Mouse (Mus musculus) megakaryocyte, embryonic 14.5 days (primary cell): ENCODE results near the gene Klhl23. TPM values are rescaled to one million over a fixed set of nuclear protein-coding genes. Genes with fewer than 3 reads are reported as not detected.
"Not testable (repeated sequence)": the region's sequence is repeated elsewhere in the genome, so short reads cannot be mapped to it uniquely, and the experiment has no call there.

Source experiments
- H3K27me3 ChIP-seq: replicated peaks from 2 replicates; pipeline ENCODE3; 2012; ENCODE audit warnings: inconsistent platforms
- H3K36me3 ChIP-seq: replicated peaks from 2 replicates; pipeline ENCODE3; 2012; ENCODE audit warnings: low read length, inconsistent platforms, mixed read lengths
- H3K4me1 ChIP-seq: 2 replicates; pipeline ENCODE4 v1.6.1; 2012; ENCODE audit warnings: inconsistent platforms
- H3K4me3 ChIP-seq: replicated peaks from 2 replicates; pipeline ENCODE3; 2012; ENCODE audit warnings: moderate library complexity, mild to moderate bottlenecking, inconsistent platforms
- H3K9me3 ChIP-seq: 2 replicates; pipeline ENCODE4 v1.6.1; 2012; ENCODE audit warnings: inconsistent platforms
- FLI1 ChIP-seq: IDR thresholded peaks from 2 replicates; pipeline ENCODE4 v1.6.1; 2012; ENCODE audit warnings: low read length, inconsistent platforms, mixed read lengths
- GATA1 ChIP-seq: IDR thresholded peaks from 3 replicates; pipeline ENCODE4 v1.6.1; 2012; ENCODE audit warnings: mixed read lengths, low read length, inconsistent platforms, borderline replicate concordance
- polyA plus RNA-seq: library from polyadenylated mRNA; stranded (reverse); fragments of >175 nt; gene quantifications from 2 replicates; pipeline ENCODE4 v1.2.3, GENCODE M21; 2012; ENCODE audit warnings: low replicate concordance; ENCODE audit not compliant: insufficient read depth

Klhl23 gene
- polyA plus RNA-seq, 1 experiment: 0.20 TPM

DNA sequence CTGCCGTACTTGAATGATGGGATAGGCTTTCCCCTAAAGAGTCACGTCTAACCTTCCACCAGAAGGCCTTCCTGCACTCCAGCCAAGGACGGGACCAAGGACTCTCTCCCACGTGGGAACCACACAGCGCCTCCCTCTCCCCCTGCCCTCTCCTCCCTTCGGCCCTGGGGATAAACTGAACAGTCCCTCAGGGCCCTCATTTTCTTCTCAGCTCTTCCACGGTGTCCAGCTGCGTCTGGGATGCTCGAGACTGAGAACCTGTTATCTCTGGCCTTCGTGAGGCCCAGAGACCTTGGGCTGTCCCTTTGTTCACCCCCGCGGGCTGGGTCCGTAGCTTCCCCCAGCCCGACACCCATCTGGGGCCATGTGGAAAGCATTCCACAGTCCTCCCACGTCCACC lies 11.6 kb upstream of the Klhl23 start:
- Histone ChIP-seq H3K4me3 (no peak overlapping the region), H3K4me1 (peaks cover 4% of the 10 kb centered on the region; the same call in 1 of the 2 replicates), H3K9me3 (no peaks in the 10 kb centered on the region), H3K36me3 (no peaks in the 10 kb centered on the region), H3K27me3 (no peaks in the 10 kb centered on the region)
- TF ChIP-seq FLI1 (no peak), GATA1 (no peak)

DNA sequence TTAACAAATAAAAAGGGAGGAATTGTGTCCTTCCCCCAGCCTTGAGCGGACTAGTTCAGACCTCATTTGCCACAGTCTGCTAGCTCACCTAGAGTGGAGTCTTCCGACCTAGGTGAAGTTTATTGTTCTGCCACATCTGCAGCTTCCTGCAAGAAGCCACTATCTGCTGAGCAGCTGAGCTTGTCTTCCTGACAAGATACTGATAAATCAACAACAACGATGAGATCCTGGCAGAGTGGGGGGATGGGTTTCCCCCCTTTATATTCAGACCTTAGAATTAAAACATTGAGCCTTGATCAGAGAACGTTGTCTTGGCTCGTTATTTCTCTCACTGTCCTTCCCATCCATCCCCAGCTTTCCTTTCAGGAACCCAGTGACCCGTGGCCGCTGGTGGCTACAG lies 10.4 kb upstream of the Klhl23 start:
- H3K9me3 ChIP-seq, H3K36me3 ChIP-seq, H3K4me1 ChIP-seq, H3K27me3 ChIP-seq, H3K4me3 ChIP-seq: not testable (repeated sequence)

DNA sequence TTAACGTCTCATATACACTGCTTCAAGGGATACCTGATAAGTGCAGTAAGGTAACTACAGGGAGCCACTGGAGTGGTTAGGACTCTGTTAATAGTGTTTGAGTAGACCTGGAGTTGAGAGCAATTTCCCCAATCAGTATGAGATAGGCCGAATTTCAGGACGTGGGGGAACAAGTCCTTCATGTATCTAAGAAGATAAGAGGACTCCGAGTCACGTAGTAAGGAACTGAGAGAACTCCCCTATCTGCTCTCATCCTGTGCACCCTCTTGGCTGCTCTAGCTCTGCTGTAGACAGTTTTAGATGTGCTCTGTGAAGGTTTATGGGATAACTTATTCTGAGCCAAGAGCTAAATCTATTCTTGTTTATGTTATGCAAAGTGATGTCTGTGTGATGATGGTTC lies 5.2 kb upstream of the Klhl23 start:
- no peak for TF ChIP-seq FLI1
- no peaks in the 10 kb centered on the region for H3K27me3 ChIP-seq
- H3K4me1 ChIP-seq: peaks cover 26% of the 10 kb centered on the region
- H3K9me3 ChIP-seq: no peaks in the 10 kb centered on the region
- H3K36me3 ChIP-seq: no peaks in the 10 kb centered on the region
- H3K4me3 ChIP-seq: peak overlapping the region; percentile 4

DNA sequence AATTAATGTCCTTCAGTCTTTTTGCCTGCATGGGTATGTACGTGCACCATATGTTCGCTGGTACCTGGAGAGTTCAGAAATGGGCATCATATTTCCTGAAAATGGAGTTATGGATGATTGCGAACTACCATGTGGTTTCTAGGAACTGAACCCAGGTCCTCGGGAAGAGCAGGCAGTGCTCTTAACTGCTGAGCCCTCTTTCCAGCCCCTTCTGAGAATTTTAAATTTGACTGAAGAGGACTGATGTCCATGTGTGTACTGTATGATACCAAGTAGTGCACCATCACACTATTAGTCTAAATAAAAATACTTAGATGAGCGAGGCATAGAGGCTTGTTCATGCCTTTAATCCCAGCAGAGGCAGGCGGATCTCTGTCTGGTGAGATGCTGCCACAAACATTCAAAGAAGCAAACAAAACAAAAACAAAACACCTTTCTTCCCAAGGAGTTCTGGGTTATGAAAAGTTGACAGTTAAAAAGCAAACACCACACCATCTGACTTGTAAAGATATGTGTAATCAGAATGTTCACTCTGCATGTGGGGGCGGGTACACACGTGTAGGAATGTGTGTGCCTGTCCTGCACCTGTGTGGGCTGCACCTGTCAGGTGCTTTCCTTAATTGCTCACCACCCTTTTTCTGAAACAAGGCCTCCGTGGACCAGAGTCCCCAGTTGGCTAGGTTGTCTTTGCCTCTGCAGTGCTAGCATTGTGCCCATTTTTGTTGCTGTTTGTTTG lies 3.2 kb upstream of the Klhl23 start:
- Histone ChIP-seq H3K36me3 (no peaks in the 10 kb centered on the region), H3K27me3 (no peaks in the 10 kb centered on the region), H3K4me3 (no peak overlapping the region), H3K4me1 (peaks cover 41% of the 10 kb centered on the region), H3K9me3 (no peaks in the 10 kb centered on the region)
- TF ChIP-seq FLI1 (no peak), GATA1 (no peak)

DNA sequence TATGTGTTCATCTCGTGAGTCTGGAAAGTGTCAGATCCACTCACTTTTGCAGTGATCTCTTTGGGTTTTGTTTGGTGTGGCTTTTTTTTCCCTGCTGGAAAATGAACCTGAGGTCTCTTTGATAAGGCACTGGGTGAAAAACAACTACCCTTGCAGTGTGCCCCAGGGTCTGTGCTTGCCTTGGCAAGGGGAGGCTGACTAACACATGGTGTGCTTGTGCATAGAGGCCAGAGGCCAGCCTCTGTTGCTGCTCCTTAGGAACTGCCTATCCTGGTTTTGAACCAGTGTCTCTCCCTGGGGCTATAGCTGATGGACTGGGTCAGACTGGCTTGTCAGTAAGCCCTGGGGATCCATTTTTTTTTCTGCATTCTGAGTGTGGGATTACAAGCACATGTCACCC lies 1.5 kb upstream of the Klhl23 start:
- H3K9me3 ChIP-seq: no peaks in the 10 kb centered on the region
- peaks cover 51% of the 10 kb centered on the region for H3K4me1 ChIP-seq
- H3K36me3 ChIP-seq: peaks cover 7% of the 10 kb centered on the region
- H3K27me3 ChIP-seq: no peaks in the 10 kb centered on the region
- H3K4me3 ChIP-seq: no peak overlapping the region
- no peak for TF ChIP-seq FLI1
- no peak for TF ChIP-seq GATA1

DNA sequence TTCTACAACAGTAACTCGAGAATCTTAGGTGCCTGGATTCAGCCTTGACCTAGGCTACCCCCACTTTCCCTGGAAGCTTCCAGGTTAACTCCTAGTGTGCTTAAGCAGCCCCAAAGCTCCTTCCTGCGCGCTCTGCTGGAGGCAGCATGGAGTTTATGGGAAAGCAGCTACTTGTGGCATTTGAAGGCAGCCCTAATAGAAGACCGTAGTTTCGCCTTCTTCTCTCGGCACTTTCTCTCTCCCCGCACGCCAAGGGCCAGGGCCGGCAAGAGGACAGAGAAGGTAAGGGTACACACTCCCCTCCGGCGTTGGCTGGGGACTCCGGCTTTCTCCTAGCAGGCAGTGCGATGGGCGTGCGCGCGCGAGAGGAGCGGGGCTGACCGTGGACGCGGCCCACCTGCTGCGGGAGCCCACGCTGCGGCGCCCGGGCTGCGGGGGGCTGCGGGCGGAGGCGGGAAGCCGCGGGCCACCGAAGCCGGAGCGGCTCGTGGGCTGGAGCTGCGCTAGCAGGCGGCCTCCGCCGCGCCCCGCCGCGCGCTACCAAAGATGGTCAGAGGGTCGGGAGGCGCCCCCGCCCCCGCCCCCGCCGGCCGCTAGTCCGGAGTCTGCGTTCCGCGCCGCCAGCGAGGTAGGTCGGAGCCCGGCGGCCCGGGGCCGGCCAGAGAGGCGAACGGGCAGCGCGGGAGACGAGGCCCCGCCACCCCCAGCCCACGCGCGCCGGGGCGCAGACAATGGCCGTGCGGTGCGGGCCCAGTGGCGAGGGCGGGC lies 801 bp downstream of the Klhl23 start:
- H3K9me3 ChIP-seq: no peaks in the 10 kb centered on the region
- TF ChIP-seq GATA1: no peak
- TF ChIP-seq FLI1: no peak
- H3K36me3 ChIP-seq: peaks cover 19% of the 10 kb centered on the region
- no peaks in the 10 kb centered on the region for H3K27me3 ChIP-seq
- H3K4me3 ChIP-seq: peak overlapping the region; percentile 92
- H3K4me1 ChIP-seq: peaks cover 48% of the 10 kb centered on the region

DNA sequence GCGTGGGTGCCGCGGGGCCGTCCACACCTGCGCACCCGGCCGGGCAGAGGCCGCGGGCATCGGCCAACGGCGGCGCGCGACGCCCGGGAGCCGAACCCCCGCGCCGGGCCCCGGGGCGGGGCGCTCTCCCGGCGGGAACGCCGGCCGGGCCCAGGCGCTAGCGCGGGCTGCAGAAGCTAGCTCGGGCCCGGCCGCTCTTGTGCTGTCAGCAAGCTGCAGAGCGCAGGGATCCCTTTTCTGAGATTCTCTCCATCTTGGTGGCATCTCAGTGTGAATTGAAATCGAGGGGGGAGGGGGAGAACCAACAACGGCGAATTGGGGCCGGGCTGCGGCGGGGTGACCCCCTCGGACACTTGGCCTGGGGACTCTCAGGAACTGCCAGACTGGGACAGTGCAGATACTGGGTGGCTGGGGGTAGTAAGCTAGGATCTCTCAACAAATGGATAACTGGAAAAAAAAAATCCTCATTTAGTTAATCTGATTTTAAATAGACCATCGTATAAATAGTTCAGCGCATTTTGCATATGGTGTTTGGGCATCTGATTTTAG lies 1.5 kb downstream of the Klhl23 start:
- peaks cover 45% of the 10 kb centered on the region for H3K4me1 ChIP-seq
- H3K36me3 ChIP-seq: peaks cover 24% of the 10 kb centered on the region
- no peaks in the 10 kb centered on the region for H3K27me3 ChIP-seq
- H3K9me3 ChIP-seq: no peaks in the 10 kb centered on the region
- peak overlapping the region; percentile 92 for H3K4me3 ChIP-seq
- TF ChIP-seq GATA1 (no peak), FLI1 (no peak)

DNA sequence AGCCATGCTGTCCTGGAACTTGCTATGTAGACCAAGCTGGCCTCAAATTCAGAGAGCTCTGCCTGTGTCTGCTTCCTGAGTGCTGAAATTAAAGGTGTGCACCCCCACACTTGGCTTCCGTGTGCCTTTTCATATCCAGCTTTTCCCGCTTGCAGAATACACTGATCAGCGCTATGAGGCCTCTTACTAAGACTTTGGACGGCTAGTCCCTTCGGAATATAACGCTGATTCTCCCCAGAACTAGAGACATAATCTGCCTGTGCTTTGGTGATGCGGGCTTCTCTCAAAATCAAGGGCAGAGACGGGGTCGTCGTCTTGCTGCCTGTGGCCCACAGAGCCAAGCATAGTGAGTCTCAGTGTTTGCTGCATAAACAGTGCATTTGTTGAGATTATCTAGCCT lies 4.2 kb downstream of the Klhl23 start:
- peaks cover 47% of the 10 kb centered on the region for H3K36me3 ChIP-seq

DNA sequence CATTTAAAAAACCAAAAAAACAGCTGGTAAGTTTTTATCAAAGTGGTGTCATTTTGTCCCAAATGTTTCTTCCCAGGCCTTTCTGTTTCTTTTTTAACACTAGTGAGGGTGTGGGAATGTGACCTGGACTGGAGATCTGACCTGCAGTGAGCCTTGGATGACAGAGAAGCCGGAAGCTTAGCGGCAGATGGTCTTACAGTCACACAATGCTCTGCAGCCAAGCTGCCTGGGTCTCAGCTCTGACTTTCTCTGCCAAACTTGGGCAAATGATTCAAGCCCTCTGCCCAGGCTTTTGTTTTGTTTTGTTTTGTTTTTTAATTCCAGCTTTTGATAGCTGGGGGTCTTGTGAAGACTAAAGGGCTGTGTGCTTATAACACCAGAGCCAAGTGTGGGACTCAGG lies 4.6 kb downstream of the Klhl23 start:
- Histone ChIP-seq H3K9me3 (no peaks in the 10 kb centered on the region), H3K4me3 (no peak overlapping the region), H3K36me3 (peaks cover 51% of the 10 kb centered on the region), H3K27me3 (no peaks in the 10 kb centered on the region), H3K4me1 (peaks cover 39% of the 10 kb centered on the region)
- TF ChIP-seq GATA1 (no peak), FLI1 (no peak)

More for the DNA sequence above, 4.2 kb downstream of the Klhl23 start:
- peaks cover 40% of the 10 kb centered on the region for H3K4me1 ChIP-seq
- no peak overlapping the region for H3K4me3 ChIP-seq
- TF ChIP-seq GATA1 (no peak), FLI1 (no peak)
- no peaks in the 10 kb centered on the region for H3K27me3 ChIP-seq
- no peaks in the 10 kb centered on the region for H3K9me3 ChIP-seq

DNA sequence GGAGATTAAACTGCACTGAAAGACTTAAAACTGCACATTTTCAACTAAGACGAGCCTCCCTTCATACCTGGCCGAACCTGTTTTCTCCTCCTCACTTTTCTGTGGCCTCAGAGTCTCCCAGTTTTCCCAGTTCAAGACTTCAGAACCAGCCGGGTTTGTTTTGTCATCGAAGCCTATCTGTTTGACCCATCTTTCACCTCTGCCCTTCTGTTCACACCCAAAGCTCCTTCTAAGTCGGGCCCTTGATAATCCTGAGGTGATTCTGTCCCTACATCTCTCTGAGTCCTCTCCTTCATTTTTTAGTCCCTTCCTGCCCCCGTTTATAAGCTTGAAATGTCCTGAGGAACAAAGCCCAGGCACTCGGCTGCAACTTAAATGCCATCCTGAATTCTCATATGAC lies 6.3 kb downstream of the Klhl23 start:
- peaks cover 26% of the 10 kb centered on the region for H3K4me1 ChIP-seq
- no peak overlapping the region for H3K4me3 ChIP-seq
- TF ChIP-seq GATA1: no peak
- no peak for TF ChIP-seq FLI1
- H3K27me3 ChIP-seq: no peaks in the 10 kb centered on the region
- no peaks in the 10 kb centered on the region for H3K9me3 ChIP-seq
- peaks cover 57% of the 10 kb centered on the region for H3K36me3 ChIP-seq
